Mouse (Mus musculus) cerebellum, adult 2 months (tissue): ENCODE measurements around the gene Spesp1.
A peak's percentile ranks its signal among the peaks of the same experiment; 100 is the strongest.

Experiments used
- CTCF ChIP-seq: fragments of 200-500 bp; IDR thresholded peaks from 2 replicates; pipeline ENCODE4 v1.5.1; 2011; ENCODE audit warnings: low read depth, mild to moderate bottlenecking, control low read depth, low read length, moderate library complexity, borderline replicate concordance; ENCODE audit not compliant: insufficient read depth
- POLR2A ChIP-seq: fragments of 200-500 bp; IDR thresholded peaks from 2 replicates; pipeline ENCODE4 v1.6.1; 2011; ENCODE audit warnings: low read length, control low read depth, borderline replicate concordance; ENCODE audit not compliant: insufficient read depth

- TF ChIP-seq CTCF = peak; percentile 86
- TF ChIP-seq POLR2A = no peak
These were observed 37.9 kb downstream of the Spesp1 start for GRCm38 (mm10) chr9:62243991-62244611.
